Mouse (Mus musculus) CH12.LX (cell line): ENCODE measurements at regions not wholly inside any gene's neighbourhood (a gene's known extent, or its start where the extent isn't known, plus 50 kb on each side); places are given as distances from the start of the nearest gene placed in this dataset.

Experiments
- CHD2 ChIP-seq: IDR thresholded peaks from 2 replicates; pipeline ENCODE4 v1.6.1; 2011; ENCODE audit warnings: low read length, improper control_type of control experiment
- CTCF ChIP-seq, 2 experiments: IDR thresholded peaks in 1 of 2; conservative IDR thresholded peaks in 1 of 2; 2 replicates each; pipeline ENCODE4 v1.5.1; 2011 to 2012; ENCODE audit warnings: low read depth in 2 of 2, low read length in 2 of 2, improper control_type of control experiment in 1 of 2, inconsistent platforms in 1 of 2, mild to moderate bottlenecking in 1 of 2, moderate library complexity in 1 of 2
- EP300 ChIP-seq: IDR thresholded peaks from 2 replicates; pipeline ENCODE4 v1.6.1; 2011; ENCODE audit warnings: low read length, improper control_type of control experiment
- POLR2A ChIP-seq: IDR thresholded peaks from 2 replicates; pipeline ENCODE4 v1.6.1; 2011; ENCODE audit warnings: low read depth, mild to moderate bottlenecking, improper control_type of control experiment, low read length
- TCF12 ChIP-seq: IDR thresholded peaks from 2 replicates; pipeline ENCODE4 v1.6.1; 2014; ENCODE audit warnings: low read depth, mild to moderate bottlenecking, inconsistent platforms, low read length, improper control_type of control experiment
- USF1 ChIP-seq: IDR thresholded peaks from 2 replicates; pipeline ENCODE4 v1.6.1; 2014; ENCODE audit warnings: low read depth, mild to moderate bottlenecking, inconsistent platforms, low read length, improper control_type of control experiment
- USF2 ChIP-seq: conservative IDR thresholded peaks from 2 replicates; pipeline ENCODE4 v1.6.1; 2011; ENCODE audit warnings: low read depth, low read length, improper control_type of control experiment

GRCm38 (mm10) chr8:103214606-103215005 is 429.2 kb upstream of the Cdh11 start:
- TF ChIP-seq CTCF (conservative IDR thresholded peaks at IDR 0.05 in 1 of 2, IDR thresholded peaks at IDR 0.05 in 1 of 2; ENCODE audit: low read depth in 2 of 2, low read length in 2 of 2) (no peak), TCF12 (no peak), POLR2A (no peak), USF1 (no peak), EP300 (no peak), CHD2 (no peak), USF2 (no peak)
